Mouse (Mus musculus): ENCODE measurements around the gene Clip3.

Gene Clip3

GRCm38 (mm10) chr7:30295103-30295502, 3.6 kb downstream of the Clip3 start:
- DNase-seq (ENCODE audit: low spot score) = no peak

- no peak for DNase-seq (ENCODE audit: low spot score)
These were observed 5.3 kb downstream of the Clip3 start for GRCm38 (mm10) chr7:30296816-30297215.

DNA sequence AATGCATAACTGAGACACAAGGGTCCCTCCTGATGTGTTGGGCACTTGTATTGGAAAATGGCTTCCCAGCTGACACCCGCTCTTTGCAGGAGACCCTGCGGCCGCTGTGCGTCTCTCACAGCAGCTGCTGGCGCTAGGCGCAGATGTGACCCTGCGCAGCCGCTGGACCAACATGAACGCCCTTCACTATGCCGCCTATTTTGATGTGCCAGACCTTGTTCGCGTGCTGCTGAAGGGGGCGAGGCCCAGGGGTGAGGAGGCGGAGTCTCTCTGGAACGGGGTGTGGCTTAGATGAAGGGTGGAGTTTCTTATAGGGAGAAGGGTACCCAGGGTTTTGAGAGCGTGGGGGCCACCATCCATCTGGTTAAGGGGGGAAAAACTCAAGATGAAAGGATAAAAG, 5.7 kb downstream of the Clip3 start:
- DNase-seq (ENCODE audit: low spot score) = no peak

DNA sequence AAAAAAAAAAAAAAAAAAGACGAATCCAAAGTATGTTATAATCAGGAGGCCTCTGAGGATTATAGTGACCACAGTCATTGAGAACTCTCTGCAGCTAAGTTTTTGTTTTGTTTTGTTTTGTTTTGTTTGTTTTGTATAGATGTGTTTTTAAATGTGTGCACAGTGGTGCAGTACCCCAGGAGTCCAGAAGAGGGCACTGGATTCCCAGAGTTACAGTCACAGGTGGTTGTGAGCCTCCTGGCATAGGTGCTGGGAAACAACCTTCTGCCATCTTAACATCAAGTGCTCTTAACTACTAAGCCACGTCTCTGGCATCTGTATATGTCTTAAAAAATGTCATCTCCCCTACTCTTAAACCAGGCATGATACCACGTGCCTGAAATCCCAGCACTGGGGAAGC, 9.4 kb downstream of the Clip3 start:
- peak; percentile 57 for DNase-seq (ENCODE audit: low spot score)

- no peak for DNase-seq (ENCODE audit: low spot score)
These were observed 14.7 kb downstream of the Clip3 start for GRCm38 (mm10) chr7:30306083-30306779.

DNA sequence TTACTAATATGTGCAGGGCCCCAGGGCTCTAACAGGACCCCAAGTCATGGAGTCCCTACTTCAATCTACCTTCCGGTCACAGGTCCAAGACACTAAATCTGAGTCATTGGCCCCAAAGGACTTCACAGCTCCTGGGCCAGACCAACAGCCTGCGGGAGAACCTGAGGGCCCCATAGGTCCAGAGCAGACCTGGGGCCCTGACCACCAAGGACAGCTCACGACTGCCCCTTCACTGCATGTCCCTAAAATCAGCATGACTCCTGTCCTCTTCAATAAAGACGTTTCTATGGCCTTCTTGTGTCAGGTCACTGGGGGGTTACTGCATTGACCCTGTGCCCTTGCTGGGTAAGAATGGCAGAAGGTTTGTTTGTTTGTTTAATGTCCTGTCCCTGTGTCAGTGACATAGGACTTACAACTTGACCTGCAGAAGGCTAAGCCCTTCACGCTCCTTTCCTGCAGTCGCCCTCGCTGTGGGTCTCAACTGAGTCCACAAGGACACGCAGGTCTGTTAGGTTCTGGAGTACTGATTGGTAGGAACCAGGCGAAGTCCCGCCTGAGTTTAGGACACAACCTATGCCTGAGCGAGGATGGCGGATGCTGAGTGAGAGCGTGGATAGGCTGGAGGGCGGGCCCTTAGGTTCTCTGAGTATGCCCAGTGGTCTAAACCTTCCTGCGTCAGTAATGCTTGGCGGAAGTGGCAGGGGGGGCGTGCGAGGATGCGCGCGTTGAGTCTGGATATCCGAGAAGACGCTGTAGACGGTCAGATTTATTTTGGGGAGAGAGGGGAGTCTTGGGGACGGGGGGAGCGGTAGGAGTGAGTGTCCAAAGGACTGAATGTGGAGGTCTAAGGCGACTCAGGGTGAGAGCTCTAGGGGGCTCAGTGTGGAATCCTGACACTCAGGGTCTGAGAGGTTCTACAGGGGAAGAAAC, 16.8 kb downstream of the Clip3 start, which contains the start of gene Alkbh6:
Alkbh6 (plus strand) TSS at position 642 of the 930 bp plus-strand sequence.
- DNase-seq (ENCODE audit: low spot score) = peak; percentile 97

GRCm38 (mm10) chr7:30309395-30310129, 18.0 kb downstream of the Clip3 start:
- no peak for DNase-seq (ENCODE audit: low spot score)

- DNase-seq (ENCODE audit: low spot score) = no peak
These were observed 18.6 kb downstream of the Clip3 start for GRCm38 (mm10) chr7:30310136-30310535.

GRCm38 (mm10) chr7:30313666-30314320, 22.3 kb downstream of the Clip3 start:
- DNase-seq (ENCODE audit: low spot score) = no peak

- peak; percentile 75 for DNase-seq (ENCODE audit: low spot score)
These were observed 23.2 kb downstream of the Clip3 start, which contains the start of gene Syne4 for GRCm38 (mm10) chr7:30314721-30315155. Gene Syne4 (plus strand): TSS chr7:30314807.

DNA sequence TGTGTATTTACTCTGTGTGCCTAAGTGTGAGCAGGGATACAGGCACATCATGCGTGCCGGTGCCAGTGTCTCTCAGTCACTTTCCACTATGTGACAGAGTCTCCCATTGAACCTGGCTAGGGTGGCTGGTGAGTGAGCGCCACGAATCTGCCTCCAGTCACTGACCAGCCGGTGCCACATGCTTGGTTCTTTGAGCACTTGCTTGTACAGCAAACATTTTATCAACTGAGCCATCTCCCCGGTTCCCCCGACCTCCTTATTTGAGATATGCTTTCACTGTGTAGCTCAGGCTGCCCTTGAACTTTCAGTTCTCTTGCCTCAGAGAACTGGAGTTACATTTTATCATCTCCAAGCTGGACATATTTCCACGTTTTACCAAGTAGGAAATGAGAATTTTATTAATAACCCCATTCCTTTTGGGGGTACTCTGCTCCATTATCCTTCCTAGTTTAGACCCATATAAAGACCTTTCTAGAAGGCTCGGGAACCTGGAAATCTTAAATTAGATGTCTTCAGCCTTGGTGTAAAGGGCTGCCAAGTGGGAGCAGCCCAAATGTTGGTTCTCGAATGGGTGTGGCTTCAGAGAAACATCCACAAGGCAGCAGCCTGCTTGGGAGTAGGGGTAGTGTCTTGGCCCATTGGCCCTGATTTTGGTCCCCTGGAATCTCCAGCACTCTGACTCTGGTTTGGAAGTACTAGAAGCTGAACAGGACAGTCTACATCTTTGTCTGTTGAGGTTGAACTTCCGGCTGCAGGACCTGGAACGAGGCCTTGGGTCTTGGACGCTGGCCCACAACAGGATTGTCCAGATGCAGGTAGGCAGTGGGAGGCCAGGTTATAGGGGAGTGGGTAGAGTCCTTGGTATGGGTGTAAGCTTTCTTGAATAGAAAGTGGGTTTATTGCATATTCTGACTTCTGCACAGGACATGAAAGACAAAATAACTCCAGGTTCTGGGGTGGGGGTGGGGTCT, 24.3 kb downstream of the Clip3 start:
- DNase-seq (ENCODE audit: low spot score) = no peak

DNA sequence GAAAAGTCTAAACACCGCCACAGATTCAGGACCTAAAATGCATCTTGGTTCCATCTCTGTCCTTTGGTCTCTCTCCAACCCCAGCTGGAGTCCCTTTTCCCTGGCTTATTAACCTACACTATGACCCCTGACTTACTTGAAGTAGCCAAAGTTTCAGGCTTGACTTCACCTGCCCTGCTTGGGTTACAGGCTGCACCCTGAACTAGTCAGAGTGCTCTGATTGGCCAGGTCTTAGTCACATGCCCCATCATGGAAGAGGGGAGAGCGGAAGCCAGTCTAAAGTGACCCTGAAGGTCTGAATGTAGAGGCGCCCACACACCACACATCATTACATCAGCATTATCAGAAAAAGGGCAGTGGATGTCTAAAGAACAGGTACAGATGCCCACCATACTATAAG, 26.6 kb downstream of the Clip3 start:
- DNase-seq (ENCODE audit: low spot score) = no peak

- DNase-seq (ENCODE audit: low spot score) = no peak
These were observed 29.4 kb downstream of the Clip3 start for GRCm38 (mm10) chr7:30320946-30321345.

DNA sequence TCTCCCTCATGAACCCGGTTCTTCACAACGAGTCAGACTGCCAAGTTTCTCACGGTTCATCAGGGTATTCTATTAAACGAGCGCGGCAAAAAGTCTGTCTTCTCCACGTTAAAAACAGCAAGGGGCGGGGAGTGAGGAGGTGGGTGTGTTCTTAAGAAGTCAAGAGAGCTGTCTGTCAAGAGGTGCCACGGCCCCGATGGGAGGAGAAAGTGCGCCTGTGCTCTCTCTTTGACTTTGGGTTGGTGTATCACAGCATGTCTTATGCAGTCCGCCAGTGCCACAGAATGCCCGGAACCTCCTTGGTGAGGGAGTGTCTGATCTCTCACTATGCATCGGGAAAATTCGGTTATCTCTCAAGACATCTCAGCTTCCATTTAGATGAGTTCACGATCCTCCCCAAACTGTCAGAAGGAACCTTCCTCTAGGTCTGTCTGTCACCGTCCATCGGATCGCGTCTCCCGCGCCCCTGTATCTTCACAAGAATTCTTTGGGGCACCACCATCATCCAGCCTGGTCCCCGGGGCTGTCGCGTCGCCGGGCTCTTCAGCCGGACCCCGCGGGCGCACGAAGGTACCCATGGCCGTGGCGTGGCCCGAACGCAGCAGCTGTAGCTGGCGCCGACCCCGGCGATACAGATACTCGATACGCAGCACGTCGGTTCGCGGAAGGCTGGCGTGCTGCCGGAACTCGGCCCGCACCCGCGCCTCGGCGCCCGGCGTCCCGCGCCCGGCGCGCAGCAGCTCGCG, 30.2 kb downstream of the Clip3 start, which contains the start of gene E130208F15Rik:
E130208F15Rik (plus strand) TSS at position 202 of the 746 bp plus-strand sequence.
- peak; percentile 79 for DNase-seq (ENCODE audit: low spot score)

- DNase-seq (ENCODE audit: low spot score) = peak; percentile 98
These were observed 30.7 kb downstream of the Clip3 start for GRCm38 (mm10) chr7:30322285-30322667.

DNA sequence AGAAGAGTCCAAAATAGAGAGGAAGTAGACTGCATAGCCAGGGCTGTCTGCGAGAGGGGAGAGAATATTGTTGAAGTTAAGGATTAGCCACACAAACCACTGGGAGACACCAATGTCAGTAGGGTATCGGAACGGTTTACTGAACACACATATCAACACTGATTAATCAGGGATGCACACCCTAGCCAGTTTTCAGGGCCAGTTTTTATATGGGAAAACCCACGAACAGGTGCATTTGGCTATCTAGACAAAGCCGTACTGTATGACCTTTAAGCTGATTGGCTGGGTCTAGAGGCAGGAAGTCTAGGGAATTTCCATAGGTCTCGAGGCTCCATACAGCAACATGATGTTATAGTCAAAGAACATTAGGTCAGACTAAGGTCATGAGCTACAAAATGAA, 31.3 kb downstream of the Clip3 start:
- peak; percentile 13 for DNase-seq (ENCODE audit: low spot score)

DNA sequence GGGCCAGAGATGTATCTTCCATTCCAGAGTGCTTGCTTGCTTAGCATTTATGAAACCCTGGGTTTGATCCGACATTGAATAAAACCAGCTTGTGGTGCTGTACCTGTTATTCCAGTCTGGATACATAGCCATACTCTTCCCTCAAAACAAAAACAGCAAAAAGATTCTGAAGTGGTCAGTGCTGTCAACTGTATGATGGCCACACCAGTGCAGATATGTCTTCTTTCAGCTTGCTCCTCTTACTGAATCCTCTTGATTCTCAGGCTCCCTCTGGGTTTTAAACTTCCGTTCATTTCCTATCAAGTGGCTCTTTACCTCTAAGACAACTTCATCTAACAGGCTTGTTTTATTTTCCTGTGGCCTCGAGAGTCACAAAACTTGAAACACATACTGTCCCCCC, 32.3 kb downstream of the Clip3 start, which contains the start of gene Sdhaf1:
Sdhaf1 (minus strand) TSS at position 101 of the 400 bp plus-strand sequence.
- DNase-seq (ENCODE audit: low spot score) = no peak

DNA sequence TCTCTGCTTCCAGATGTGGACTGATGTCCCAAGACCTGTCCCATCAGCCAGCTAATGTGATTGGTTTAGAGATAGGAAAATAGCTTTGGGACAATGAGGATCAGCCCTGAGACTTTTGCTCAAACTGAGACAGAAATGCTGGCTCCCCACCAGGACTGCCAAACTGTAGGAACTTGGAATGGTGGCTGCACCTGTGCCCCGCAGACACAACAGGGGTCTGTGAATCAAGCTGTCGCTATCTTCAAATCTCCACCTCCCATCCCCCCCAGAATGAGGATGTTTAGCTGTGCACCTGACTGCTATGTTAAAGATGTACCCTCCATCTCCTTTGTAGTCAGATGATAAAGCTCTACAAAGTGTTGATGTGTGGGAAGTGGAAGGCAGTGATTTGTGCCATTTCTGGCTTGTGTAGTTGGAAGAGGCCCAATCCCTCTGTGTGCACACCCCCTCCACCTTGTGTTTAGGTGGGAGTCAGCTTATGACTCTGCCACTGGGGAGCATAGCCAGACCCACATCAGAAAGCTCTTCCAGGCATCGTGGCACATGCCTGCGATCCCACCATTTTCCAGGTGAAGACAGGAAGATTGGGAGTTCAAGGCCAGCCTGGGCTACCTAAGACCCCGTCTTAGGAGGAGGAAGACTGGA, 32.9 kb downstream of the Clip3 start:
- no peak for DNase-seq (ENCODE audit: low spot score)

DNA sequence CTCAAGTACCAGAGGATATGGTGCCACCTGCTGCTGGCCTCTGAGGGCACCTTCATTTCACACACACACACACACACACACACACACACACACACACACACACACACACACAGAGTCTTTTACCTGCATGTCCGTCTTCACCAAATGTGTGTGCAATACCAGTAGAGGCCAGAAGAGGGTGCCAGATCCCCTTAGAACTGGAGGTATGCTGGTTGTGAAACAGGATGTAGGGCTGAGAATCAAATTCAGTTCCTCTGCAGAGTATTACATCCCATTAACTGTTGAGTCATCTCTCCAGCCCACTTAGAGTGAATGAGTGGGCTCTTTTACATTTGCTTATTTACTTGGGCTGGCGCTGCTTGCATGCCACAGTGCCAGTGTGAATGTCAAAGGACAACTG, 33.8 kb downstream of the Clip3 start:
- DNase-seq (ENCODE audit: low spot score) = peak; percentile 70

Data from embryo, embryonic 10.5 days (tissue).